Mouse (Mus musculus): ENCODE measurements at regions not wholly inside any gene's neighbourhood (a gene's known extent, or its start where the extent isn't known, plus 50 kb on each side); places are given as distances from the start of the nearest gene placed in this dataset.

- TF ChIP-seq CTCF (IDR thresholded peaks at IDR 0.05; ENCODE audit: extremely low read depth, insufficient read depth, insufficient read length, insufficient replicate concordance) (no peak), POLR2A (IDR thresholded peaks at IDR 0.05; ENCODE audit: low read depth, low read length) (no peak)
Observed at GRCm38 (mm10) chr19:14259223-14259622, 338.6 kb downstream of the Tle4 start.

Data from spleen, adult 2 months (tissue).